Mouse (Mus musculus) megakaryocyte, adult 5-6 weeks (primary cell): ENCODE data around the gene Nme1. TPM values are rescaled to one million over a fixed set of nuclear protein-coding genes. Genes with fewer than 3 reads are reported as not detected.
"Not testable (repeated sequence)": the region's sequence is repeated elsewhere in the genome, so short reads cannot be mapped to it uniquely, and the experiment has no call there.

Source experiments
- ATAC-seq: 2 replicates; pipeline ENCODE4 v1.8.0; 2016; ENCODE audit warnings: mild to moderate bottlenecking, inconsistent platforms; ENCODE audit not compliant: poor library complexity, severe bottlenecking
- total RNA-seq, 2 experiments: library from RNA; stranded (forward) in 1 of 2; stranded (reverse) in 1 of 2; fragments of 153-499, 151-499 nt in 1 of 2; fragments of 221-1000, 200-1000 nt in 1 of 2; gene quantifications; 2 replicates each; pipeline versions ENCODE4 v1.2.3 to v1.2.4; 2015 to 2017

The Nme1 gene
- total RNA-seq, 2 experiments from 2014 or later: 71.1 to 71.2 TPM

DNA sequence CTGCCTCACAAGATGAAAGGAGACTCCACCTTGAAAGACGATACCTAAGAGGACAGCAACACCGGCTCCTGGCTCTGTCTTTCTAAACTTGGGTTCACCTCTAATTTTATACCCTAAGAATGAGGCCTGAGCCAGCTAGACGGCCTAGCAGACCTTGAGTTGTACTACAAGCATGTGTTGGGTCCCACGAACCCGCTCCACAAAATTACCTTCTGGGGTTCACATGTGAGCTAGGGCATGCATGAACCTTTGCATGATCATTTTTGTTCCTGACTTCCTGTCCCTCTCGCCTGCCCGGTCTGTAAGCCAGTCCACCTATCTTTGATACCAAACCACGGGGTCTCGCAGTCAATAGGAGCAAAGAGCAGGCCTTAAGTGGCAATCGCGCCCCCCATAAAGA is 940 bp downstream of the Nme1 start:
- no peak for ATAC-seq

GRCm38 (mm10) chr11:93965391-93965790 is 2.9 kb downstream of the Nme1 start:
- no peak for ATAC-seq

DNA sequence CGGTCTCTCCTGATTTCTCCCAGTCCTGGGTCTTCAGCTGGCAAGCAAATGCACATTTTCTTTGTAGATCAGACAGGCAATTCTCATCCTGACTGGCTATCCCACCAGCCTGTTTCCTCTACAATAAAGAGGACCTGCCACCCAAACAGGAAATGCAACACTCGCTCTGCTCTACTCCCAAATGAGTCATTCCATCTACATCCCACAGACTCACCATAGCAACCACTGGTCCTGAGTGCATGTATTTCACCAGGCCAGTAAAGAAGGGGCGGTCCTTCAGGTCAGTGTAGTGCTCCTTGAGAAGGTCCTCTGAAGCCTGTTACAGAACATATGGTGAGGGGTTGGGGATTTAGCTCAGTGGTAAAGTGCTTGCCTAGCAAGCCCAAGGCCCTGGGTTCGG is 5.3 kb downstream of the Nme1 start:
- peak; percentile 68 for ATAC-seq

DNA sequence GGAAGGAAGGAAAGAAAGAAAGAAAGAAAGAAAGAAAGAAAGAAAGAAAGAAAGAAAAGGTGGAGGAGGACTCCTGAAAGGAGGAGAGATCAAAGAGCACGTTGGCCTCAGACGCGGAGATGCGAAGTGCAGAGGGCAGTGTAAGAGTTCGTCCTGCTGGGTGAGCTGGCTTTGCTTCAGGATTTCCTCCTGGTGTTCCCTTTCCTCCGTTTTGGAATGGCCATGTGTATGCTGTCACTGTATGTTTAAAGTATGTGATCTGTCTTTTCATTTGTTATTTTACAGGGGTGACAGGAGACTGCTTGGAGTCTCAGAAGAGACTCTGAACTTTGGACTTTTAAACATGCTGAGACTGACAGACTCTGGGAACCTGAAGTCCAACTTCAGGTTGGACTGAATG is 6.8 kb downstream of the Nme1 start:
- ATAC-seq: no peak

GRCm38 (mm10) chr11:93957746-93958145 is 10.6 kb downstream of the Nme1 start:
- no peak for ATAC-seq

DNA sequence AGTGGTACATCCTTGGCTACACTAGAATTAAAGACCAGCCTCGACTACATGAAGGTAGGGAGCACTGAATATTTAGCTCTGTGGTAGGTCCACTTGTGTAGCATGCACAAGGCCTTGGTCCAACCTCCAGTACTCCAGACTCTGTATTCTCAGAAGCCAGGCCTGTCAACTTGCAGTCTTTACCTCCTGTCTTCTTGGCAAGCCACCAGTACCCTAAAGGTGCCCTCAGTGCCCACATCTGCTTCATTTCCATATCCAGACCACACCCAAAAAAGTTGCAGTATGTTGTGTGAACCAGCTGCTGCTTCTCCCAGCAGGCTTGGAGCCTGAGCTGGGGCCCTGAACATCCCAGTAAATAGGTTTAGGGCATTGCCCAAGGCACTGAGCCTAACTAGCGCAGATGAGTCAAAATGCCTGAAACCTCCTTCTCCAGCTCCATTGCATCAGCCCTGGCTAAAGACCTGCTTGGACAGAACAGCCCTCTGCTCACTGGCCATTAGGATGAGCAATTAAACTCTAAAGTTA is 11.2 kb downstream of the Nme1 start:
- ATAC-seq: no peak

DNA sequence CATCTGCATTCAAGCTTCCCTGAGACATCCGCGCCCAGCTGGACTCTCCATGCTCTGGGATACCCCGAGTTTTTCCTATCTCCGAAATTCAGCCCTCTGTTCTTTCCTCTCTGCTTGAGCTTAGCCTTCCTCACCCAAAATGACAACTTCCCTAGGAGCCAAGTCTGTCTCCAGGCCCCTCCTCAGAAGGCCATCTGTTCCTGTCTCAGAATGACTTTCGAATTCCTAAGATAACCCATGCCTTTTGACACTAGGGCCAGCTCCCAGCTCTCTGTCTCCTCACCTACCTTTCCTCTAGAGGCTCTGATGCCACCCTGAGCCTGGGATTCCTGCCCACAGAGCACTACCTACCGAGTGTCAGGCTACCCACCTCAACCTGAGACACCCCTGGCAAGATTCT is 12.2 kb downstream of the Nme1 start, which contains the start of gene Nme2:
Nme2 (minus strand) TSS at position 101 of the 400 bp plus-strand sequence.
- peak; percentile 34 for ATAC-seq

DNA sequence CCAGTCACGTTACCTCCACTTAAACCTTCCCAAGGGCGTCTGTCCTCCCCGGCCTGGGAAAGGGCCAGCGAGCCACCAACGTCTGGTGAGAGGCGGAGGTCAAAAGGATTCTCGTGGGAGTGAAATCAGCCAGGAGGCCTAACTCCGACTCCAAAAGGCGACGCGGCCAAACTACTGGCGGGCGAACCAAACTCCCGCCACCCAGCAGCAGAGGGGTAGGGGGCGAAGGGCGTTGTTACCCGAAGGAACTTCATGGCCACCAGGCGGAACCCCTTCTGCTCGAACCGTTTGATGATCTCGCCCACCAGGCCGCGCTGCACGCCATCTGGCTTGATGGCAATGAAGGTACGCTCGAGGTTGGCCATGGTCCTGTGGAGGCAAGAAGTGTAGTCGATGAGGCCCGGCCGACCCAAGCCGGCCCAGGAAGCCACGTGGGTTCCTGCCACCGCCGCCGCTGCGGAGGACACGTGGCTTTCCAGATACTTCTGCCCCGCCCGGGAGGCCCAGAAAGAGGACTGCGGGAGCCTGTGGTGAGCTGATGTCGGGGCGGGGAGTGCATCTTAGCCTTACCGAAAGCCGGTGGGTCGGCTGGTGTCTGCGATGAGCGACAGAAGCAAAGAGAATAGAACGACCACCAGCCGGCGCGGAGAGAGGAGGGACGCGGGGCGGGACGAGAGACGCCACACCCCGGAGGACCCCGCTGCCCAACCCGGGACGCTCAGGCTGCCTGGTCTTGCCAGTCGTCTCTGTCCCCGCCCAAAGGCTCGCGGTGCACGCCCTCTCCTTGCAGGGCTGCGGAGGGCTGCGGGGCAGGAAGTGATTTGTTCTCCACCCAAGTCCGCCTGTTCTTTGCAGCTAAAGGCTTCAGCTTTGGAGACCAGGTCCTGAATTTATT is 12.8 kb downstream of the Nme1 start:
- ATAC-seq: peak; percentile 98

DNA sequence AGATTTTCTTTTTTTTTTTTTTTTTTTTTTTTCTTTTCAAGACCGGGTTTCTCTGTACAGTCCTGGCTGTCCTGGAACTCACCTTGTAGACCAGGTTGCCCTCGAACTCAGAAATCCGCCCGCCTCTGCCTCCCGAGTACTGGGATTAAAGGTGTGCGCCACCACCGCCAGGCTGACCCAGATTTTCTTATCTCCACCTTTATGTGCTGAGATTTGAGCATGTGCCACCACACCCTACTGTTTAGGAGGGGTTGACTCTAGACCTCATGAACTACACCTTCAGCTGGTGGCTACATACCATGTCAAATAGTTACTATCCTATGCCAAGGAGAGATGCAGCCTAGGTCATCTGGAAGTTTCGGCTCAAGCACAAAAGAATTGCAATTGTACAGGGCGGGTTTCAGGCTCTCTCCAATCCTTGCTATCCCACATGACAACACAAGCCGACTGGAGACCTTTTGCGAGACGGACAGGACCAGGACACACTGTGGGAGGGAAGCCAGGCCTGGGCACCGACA is 13.5 kb downstream of the Nme1 start:
- no peak for ATAC-seq

DNA sequence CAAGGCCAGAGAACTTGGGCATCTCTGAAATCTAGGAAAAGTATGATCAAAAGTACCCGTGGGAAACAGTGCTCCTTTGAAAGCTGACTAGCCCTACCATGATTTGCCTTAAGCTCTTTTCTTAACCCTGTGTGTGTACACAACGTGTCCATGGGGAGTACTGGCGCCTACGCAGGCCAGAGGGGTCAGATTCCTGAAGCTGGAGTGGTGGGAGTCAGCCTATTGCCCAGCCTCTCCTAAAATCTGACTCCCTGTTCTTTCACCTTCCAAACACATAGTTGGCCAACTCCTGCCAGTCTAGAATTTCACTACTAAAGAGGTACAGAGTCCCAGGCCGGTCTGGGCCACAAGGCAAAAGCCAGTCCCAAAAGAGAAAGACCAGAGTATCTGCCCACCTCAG is 15.9 kb downstream of the Nme1 start:
- ATAC-seq: no peak

- no peak for ATAC-seq
These were observed 18.3 kb downstream of the Nme1 start for GRCm38 (mm10) chr11:93950045-93950444.

- ATAC-seq: no peak
These were observed 19.3 kb downstream of the Nme1 start for GRCm38 (mm10) chr11:93948887-93949567.

- no peak for ATAC-seq
These were observed 23.3 kb downstream of the Nme1 start for GRCm38 (mm10) chr11:93944986-93945385.

- ATAC-seq: peak; percentile 87
These were observed 27.4 kb downstream of the Nme1 start for GRCm38 (mm10) chr11:93940906-93941305.

DNA sequence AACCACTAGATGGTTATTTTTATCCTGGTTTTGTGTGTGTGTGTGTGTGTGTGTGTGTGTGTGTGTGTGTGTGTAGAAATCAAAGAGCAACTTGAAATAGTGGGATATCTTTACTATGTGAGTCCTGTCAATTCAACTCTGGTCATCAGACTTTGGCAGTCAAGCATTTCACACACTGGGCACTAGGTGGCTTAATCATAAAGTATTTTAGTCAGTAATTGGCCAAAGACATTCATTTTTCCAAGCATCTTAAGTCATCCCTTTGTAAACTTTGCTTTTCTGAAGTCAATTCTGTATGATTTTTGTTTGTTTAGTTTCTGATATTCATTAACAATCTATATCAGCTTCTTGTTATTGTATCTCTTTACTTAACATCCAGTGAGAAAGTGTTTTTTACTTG is 39.2 kb downstream of the Nme1 start:
- ATAC-seq: no peak

DNA sequence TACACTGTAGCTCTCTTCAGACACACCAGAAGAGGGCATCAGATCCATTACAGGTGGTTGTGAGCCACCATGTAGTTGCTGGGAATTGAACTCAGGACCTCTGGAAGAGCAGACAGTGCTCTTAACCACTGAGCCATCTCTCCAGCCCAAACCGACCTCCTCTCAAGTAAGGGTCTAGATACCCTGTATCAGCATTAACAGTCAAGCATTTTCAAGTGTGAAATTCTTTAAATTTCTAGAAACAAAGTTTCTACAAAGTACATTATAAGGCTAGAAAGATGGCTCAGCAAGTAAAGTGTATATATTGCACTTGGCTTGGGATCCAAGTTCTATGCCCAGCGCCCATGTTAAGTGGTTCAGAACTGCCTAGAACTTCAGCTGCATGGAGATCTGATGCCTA is 53.3 kb downstream of the Nme1 start:
- not testable (repeated sequence) for ATAC-seq

- no peak for ATAC-seq
These were observed 56.7 kb downstream of the Nme1 start for GRCm38 (mm10) chr11:93911603-93912002.

DNA sequence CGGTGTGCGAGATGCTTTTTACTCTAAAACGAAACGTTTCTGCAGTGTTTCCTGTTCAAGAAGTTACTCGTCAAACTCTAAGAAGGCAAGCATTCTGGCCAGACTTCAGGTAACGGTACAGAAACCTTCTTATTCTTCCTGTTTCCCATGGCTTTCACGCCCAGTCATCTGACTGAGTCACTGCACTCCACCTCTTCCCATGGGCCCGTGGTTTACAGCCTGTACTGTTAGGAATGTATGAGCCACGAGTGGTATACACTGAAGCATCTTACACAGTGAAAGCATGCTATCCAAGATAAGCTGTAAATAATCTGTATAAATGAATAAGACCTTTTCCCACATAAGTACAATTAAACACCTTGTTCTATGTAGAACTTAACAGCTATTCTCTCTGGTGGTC is 59.5 kb downstream of the Nme1 start:
- no peak for ATAC-seq

DNA sequence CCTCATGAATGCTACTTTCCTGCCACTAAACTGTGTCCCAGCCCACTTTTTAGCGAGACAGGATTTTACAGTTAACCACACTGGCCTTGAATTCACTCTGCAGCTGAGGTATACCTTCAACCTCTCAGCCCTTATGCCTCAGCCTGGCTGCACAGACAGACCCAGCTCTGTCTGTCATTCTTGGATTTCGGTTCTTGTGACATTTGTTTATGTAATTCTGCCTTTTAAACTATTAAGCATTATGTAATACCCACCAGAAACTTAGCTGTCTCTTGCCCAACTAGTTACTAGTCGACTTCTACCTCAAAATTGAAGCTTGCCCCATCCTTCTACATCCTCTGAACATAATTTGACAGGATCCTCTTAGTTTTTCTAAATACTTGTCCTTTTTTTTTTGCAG is 60.5 kb downstream of the Nme1 start:
- peak; percentile 49 for ATAC-seq
